Mouse (Mus musculus): ENCODE data around the gene Atp6v0e2.

Gene Atp6v0e2

DNA sequence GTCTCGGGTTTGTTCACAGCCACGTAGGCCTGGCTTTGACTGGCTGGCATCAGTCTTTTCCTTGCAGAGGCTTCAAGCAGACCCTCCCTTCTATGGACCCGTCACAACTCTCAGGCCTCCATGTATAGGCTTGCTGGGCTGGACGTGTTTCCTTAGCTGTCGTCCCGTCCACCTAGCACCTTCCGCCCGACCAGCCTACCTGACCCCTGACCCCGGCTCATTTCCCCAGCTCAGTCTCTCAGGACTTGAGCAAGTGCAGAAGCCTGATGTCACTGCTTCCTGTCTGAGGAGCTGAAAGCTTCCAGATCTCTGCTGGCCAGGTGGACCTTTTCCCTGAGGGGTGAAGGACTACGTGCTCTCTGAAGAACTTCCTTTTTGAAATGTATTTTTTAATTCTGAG, 35.9 kb downstream of the Atp6v0e2 start:
- DNase-seq (ENCODE audit: low read depth, low spot score), result no peak

DNA sequence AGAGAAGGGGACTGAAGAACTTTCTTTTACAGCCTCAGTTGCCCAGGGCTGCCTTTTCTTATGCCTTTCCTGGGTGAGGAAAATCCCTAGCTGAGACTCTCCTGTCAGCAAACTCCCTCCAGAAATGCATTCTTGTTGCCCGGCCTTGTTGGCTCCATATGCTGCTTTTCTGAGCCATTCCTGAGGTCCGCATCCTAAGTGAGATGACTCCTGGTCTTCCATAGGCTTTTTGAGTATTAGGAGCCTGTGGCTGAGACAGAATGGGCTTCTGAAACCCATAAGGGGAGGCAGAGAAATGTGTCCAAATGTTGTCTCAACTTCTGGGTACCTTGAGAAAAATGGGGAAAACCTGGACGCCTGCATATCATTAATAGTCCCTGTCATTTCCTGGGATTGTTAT, 36.6 kb downstream of the Atp6v0e2 start:
- no peak for DNase-seq (ENCODE audit: low read depth, low spot score)

DNA sequence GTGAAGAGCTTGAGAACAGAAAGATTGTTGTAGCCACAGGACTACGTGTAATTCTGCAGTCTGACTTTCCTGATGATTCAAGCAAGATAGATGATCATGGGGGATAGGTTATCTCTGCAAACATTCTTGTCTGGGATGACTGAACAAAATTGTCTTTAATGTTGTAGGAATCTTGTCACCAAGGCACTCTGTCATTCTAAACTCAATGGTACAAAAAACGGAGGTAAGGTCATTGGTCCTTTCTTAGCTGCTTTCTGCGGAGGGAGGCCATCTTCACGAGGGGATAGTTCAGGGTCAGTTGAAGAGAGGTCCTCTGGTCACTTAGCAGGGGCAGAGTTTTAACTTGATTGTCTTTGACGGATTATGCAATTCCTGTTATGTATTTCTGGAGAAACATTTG, 41.3 kb downstream of the Atp6v0e2 start:
- DNase-seq (ENCODE audit: low read depth, low spot score), result no peak

DNA sequence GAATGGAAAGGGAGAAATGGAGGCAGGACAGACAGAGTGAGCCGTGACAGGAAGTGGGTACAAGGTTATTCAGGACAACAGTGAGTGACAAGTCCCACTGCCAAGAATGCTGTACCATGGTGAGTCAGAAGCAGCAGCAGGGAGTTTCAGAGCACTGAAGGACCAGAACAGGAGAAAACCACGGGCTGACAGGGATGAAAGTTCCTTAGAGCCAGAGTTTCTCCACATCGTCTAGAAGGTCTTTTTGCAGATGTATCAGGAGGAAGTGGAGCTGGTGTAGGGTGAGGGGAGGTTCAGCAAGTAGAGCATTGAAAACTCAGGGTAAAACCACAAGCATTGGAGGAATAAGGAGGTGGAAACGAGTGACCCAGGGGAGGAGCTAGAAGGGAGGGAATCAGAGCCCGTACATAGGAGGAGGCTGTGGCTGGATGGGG, 41.8 kb downstream of the Atp6v0e2 start:
- peak; percentile 18 for DNase-seq (ENCODE audit: low read depth, low spot score)

DNA sequence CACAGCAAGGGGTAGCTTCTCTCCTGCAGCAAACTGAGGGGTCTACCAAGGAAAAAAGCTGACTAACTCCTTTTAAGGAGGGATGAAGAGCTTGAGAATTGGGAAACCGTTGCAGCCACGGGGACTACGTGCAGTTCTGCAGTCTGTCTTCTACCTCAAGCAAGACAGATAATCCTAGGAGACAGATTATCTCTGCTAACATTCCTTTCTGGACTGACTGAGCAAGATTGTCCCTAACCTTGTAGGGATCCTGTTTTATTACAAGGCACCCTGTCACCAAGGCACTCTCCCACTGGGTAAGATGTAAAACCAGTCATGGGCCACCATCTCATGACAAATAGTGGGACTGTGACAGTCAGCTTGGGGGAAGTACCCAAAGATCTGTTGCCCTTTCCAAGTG, 43.8 kb downstream of the Atp6v0e2 start:
- DNase-seq (ENCODE audit: low read depth, low spot score), result no peak

DNA sequence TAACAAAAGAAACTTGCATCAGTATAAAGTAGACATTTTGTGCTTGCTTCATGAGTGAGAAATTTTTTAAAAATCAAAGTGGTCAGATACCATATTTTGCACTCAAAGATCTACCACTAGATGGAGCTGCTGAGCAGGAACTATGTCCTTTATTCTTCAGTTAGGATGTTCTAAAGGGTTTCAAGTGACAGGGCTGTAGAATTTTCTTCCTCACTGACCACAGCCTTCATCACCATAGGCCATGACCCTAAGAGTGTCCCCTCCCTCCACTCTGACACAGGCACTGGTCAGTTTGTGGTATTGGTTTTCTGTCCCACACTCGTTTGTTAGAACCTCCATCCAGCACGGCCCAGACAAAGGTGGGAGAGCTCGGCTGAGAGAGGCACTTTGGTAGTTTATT, 44.6 kb downstream of the Atp6v0e2 start:
- peak; percentile 58 for DNase-seq (ENCODE audit: low read depth, low spot score)

DNA sequence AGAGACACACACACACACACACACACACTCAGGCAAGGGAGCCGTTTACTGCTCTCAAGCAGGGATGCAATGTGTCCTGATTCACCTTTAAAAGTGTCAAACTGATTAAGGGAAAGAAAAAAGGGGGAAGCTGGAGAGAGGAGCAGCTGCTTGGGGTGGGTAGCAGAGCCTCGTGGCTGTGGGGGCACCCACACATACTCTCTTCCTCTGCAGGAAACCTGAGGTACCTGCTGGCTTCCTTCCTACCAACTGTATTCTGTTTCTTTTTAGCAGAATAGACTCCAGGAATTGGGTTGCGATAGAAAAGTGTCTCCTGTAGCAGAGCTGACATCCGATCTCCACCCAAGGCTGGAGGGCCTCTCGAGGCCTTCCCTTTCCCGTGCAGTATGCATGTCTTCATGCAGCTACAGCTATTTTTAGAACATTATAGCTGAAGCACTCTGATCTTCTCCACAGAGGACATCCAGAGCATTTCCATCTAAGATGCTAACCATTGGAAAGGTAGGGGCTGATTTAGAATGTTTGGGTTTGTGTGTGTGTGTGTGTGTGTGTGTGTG, 51.9 kb downstream of the Atp6v0e2 start, which contains the start of gene Gm45021:
Gene Gm45021, plus strand, starts transcription at position 417 of the 557 bp plus-strand sequence.
- DNase-seq (ENCODE audit: low read depth, low spot score), result no peak

Measured in CD4-positive helper T cell, adult 2 months (primary cell).